Mouse (Mus musculus): ENCODE data around the gene Picalm. TPM values are rescaled to one million over a fixed set of nuclear protein-coding genes. Genes with fewer than 3 reads are reported as not detected.

Picalm gene
- 167 and 169 TPM in 2 replicates for polyA plus RNA-seq (2012; rRNA removed)

DNA sequence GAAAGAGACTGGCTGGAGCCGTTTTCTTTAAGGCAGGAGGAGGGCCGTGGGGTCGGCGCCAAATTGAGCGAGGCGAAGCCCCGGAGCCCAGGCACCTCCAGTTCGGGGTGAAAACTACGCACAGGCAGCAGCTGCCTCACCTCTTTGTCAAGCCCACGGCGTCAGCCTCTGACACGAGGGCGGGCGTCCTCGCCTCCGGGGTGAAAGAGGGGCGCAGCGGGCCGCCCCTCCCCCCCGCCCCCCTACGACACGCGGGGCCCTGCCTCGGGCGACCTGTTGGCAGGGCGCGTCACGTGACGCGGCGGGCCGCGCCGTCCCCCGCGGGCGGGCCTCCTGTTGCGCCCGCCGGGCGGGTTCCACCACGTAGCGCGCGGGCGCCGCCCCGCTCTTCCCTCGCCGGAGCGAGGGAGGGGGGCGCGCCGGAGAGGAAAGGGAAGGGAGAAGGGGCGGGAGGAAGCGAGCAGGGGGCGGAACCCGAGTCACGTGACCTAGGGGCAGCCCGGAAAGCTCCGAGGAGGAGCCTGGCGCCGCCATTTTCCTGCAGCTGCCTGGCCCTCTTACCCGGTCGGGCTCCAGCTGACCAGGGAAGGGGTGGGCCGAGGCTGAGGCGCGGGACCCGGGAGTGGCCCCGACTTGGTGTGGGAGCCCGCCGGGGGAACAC, at the start of gene Picalm:
TSS of gene Picalm (plus strand) at position 482 of the 661 bp plus-strand sequence.

Other genes with a start within 250 kb of the Picalm start
- 1.0 and 1.1 TPM in 2 replicates for gene Ccdc81, start 226.6 kb upstream of the Picalm start, polyA plus RNA-seq (2012; rRNA removed)
- 83.1 and 104 TPM in 2 replicates for gene Hikeshi, start 189.0 kb upstream of the Picalm start, polyA plus RNA-seq (2012; rRNA removed)
- gene Eed, start 149.2 kb upstream of the Picalm start, polyA plus RNA-seq (2012; rRNA removed): 68.0 and 72.6 TPM in 2 replicates
- gene Ccdc83, start 135.6 kb downstream of the Picalm start, polyA plus RNA-seq (2012; rRNA removed): not detected in 2 replicates
- gene Sytl2, start 172.0 kb downstream of the Picalm start, polyA plus RNA-seq (2012; rRNA removed): 5.0 and 10.0 TPM in 2 replicates